Mouse (Mus musculus): ENCODE measurements around the gene Msi2.

DNA sequence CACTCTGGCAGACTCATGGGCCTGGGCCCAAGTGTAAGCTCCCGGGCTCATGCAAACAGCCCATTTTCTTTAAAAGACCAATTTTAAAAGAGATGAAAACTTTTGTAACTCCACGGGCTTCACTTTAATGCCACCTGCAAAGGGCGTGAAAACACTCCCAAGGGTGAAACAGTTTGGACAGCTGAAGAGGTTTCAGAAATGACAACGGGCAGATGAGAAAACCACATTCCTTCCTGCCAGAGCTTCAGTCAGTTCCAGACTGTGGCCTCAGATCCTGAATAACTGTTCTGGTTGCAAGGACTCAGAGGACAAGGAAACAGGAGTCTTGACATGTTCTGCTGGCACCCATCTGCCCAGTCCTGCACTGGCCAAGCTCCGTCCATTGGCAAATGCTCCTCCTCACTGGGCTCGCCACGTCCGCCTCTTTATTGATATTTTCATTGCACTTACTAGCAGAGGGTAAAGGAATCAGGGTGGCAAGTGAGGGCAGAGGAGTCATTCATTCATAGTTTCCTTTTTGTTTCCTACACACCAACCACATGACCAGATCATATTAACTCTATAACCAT, 207.9 kb downstream of the Msi2 start:
- TF ChIP-seq GATA1 (IDR thresholded peaks at IDR 0.05; ENCODE audit: borderline replicate concordance, low read length): no peak
- TF ChIP-seq FLI1 (IDR thresholded peaks at IDR 0.05; ENCODE audit: low read length): no peak
